Mouse (Mus musculus): ENCODE measurements around the gene Vmn1r73. TPM values are rescaled to one million over a fixed set of nuclear protein-coding genes. Genes with fewer than 3 reads are reported as not detected.

Gene Vmn1r73
- not detected in 2 replicates for polyA plus RNA-seq (2015; fragmentation: Nextera tagmentation; extraction: Ambion mirVana)

DNA sequence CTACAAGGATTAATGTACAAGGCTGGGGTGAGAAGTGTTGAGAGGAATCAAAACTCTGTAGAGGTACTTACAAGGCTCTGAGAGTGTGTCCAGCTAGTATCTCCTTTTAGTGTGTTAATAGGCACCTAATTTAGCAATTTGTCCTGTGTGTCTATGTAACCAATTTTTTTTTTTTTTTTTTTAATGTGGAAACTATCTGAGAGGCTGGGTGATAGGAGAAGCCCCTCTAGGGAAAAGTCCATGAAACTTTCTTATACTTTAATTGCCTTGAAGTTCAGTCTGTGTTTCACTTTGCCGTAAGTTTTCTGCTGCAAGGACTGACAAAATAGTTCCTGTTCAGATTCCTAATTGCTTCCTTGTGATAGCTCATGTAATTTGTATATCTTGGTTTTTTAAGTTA is at the start of gene Vmn1r73:
Gene Vmn1r73, plus strand, starts transcription at position 301 of the 400 bp plus-strand sequence.
- Histone ChIP-seq H3K4me2 (ENCODE audit: low read depth, low read length) (no peak within 1 kb of the TSS), H3K36me3 (ENCODE audit: control insufficient read depth, insufficient read depth, low read length) (no peaks in the 10 kb centered on the region), H3K9me3 (ENCODE audit: control insufficient read depth, low read length) (peaks cover 8% of the 10 kb centered on the region), H3K4me3 (ENCODE audit: low read length) (no peak within 1 kb of the TSS), H3K9ac (ENCODE audit: low read length) (no peak within 1 kb of the TSS), H3K27me3 (ENCODE audit: control insufficient read depth, insufficient read depth, low read depth, low read length) (no peaks in the 10 kb centered on the region), H3K27ac (ENCODE audit: low read length) (no peak within 1 kb of the TSS), H3K4me1 (replicated peaks; ENCODE audit: control insufficient read depth, insufficient read depth, low read length) (no peaks in the 10 kb centered on the region)
- 88% methylated on average over 1 of the region's 1 CpGs for WGBS
- no peak for ATAC-seq (ENCODE audit: low read depth)

Other genes with a start within 250 kb of the Vmn1r73 start
- gene Zscan4-ps2, start 216.0 kb upstream of the Vmn1r73 start, polyA plus RNA-seq (2015; fragmentation: Nextera tagmentation; extraction: Ambion mirVana) = not detected in 2 replicates
- not detected in 2 replicates for gene Zscan4-ps3, start 121.0 kb upstream of the Vmn1r73 start, polyA plus RNA-seq (2015; fragmentation: Nextera tagmentation; extraction: Ambion mirVana)
- gene Vmn1r72, start 50.1 kb upstream of the Vmn1r73 start, polyA plus RNA-seq (2015; fragmentation: Nextera tagmentation; extraction: Ambion mirVana) = not detected in 2 replicates
- not detected in 2 replicates for gene Vmn1r74, start 103.7 kb downstream of the Vmn1r73 start, polyA plus RNA-seq (2015; fragmentation: Nextera tagmentation; extraction: Ambion mirVana)
- not detected in 2 replicates for gene Vmn1r75, start 144.4 kb downstream of the Vmn1r73 start, polyA plus RNA-seq (2015; fragmentation: Nextera tagmentation; extraction: Ambion mirVana)
- gene Vmn1r76, start 207.9 kb downstream of the Vmn1r73 start, polyA plus RNA-seq (2015; fragmentation: Nextera tagmentation; extraction: Ambion mirVana) = not detected in 2 replicates